Mouse (Mus musculus) cerebellum, adult 11-12 months (tissue): ENCODE data around the gene Zfp579.

Experiments used
- DNase-seq: peaks from one replicate; pipeline ENCODE4 v3.0.0; 2022

Gene Zfp579

GRCm38 (mm10) chr7:4996003-4996895 lies at the start of gene Zfp579:
Zfp579 (minus strand) TSS chr7:4996158.
- DNase-seq, result peak; percentile 92

- no peak for DNase-seq
Measured at GRCm38 (mm10) chr7:5044981-5045380, 49.0 kb upstream of the Zfp579 start.

GRCm38 (mm10) chr7:5038940-5039339 lies 43.0 kb upstream of the Zfp579 start:
- DNase-seq, result no peak

GRCm38 (mm10) chr7:5038109-5038732 lies 42.3 kb upstream of the Zfp579 start, which contains the start of gene Zfp784:
Zfp784 (minus strand) TSS chr7:5038446.
- peak; percentile 94 for DNase-seq

- DNase-seq, result no peak
Measured at GRCm38 (mm10) chr7:5037467-5037866, 41.5 kb upstream of the Zfp579 start.

GRCm38 (mm10) chr7:5037026-5037425 lies 41.1 kb upstream of the Zfp579 start:
- no peak for DNase-seq

GRCm38 (mm10) chr7:5036136-5036535 lies 40.2 kb upstream of the Zfp579 start:
- no peak for DNase-seq

- no peak for DNase-seq
Measured at GRCm38 (mm10) chr7:5035628-5036027, 39.7 kb upstream of the Zfp579 start.

GRCm38 (mm10) chr7:5033818-5034217 lies 37.9 kb upstream of the Zfp579 start, which contains the start of gene 4632433K11Rik:
4632433K11Rik (plus strand) TSS chr7:5034118.
- DNase-seq, result no peak

GRCm38 (mm10) chr7:5031496-5031895 lies 35.5 kb upstream of the Zfp579 start:
- DNase-seq, result no peak

- no peak for DNase-seq
Measured at GRCm38 (mm10) chr7:5030554-5031275, 34.8 kb upstream of the Zfp579 start.

- no peak for DNase-seq
Measured at GRCm38 (mm10) chr7:5029946-5030345, 34.0 kb upstream of the Zfp579 start.

GRCm38 (mm10) chr7:5029543-5029942 lies 33.6 kb upstream of the Zfp579 start:
- DNase-seq, result no peak

GRCm38 (mm10) chr7:5021197-5021596 lies 25.2 kb upstream of the Zfp579 start:
- DNase-seq, result no peak

GRCm38 (mm10) chr7:5020685-5021084 lies 24.7 kb upstream of the Zfp579 start:
- peak; percentile 69 for DNase-seq

- DNase-seq, result peak; percentile 98
Measured at GRCm38 (mm10) chr7:5020000-5020681, 24.2 kb upstream of the Zfp579 start, which contains the start of the genes Zfp865 and Ccdc106. Zfp865 (plus strand) TSS chr7:5020376. Ccdc106 (plus strand) TSS chr7:5020553.

GRCm38 (mm10) chr7:5019576-5019975 lies 23.6 kb upstream of the Zfp579 start:
- DNase-seq, result peak; percentile 41

GRCm38 (mm10) chr7:5017931-5018330 lies 22.0 kb upstream of the Zfp579 start:
- peak; percentile 57 for DNase-seq

- DNase-seq, result peak; percentile 71
Measured at GRCm38 (mm10) chr7:5017352-5017751, 21.4 kb upstream of the Zfp579 start.

- DNase-seq, result peak; percentile 44
Measured at GRCm38 (mm10) chr7:5016920-5017319, 21.0 kb upstream of the Zfp579 start.

GRCm38 (mm10) chr7:5016057-5016456 lies 20.1 kb upstream of the Zfp579 start:
- DNase-seq, result no peak
